Mouse (Mus musculus) hindbrain, postnatal 0 days (tissue): ENCODE data around the gene Gpr37. TPM values are rescaled to one million over a fixed set of nuclear protein-coding genes. Genes with fewer than 3 reads are reported as not detected.

Experiments used
- ATAC-seq: fragments of 200-750 bp; cut with Nextera tagmentation; 2 replicates; pipeline ENCODE4 v1.8.0; 2017; ENCODE audit warnings: mild to moderate bottlenecking, moderate TSS enrichment, moderate library complexity
- DNase-seq: peaks from one replicate; pipeline ENCODE4 v3.0.0-alpha.2; 2015; ENCODE audit warnings: low spot score
- H3K27ac ChIP-seq: fragments of 300-500 bp; sonication (generic); 2 replicates; pipeline ENCODE4 v1.5.1; 2014; ENCODE audit warnings: mild to moderate bottlenecking
- H3K27me3 ChIP-seq: fragments of 300-500 bp; sonication (generic); 2 replicates; pipeline ENCODE4 v1.6.1; 2014; ENCODE audit warnings: low read length, mixed read lengths; ENCODE audit not compliant: insufficient read depth
- H3K36me3 ChIP-seq: fragments of 300-500 bp; sonication (generic); 2 replicates; pipeline ENCODE4 v1.6.1; 2014; ENCODE audit warnings: low read length, mixed read lengths; ENCODE audit not compliant: insufficient read depth
- H3K4me1 ChIP-seq: fragments of 300-500 bp; sonication (generic); 2 replicates; pipeline ENCODE4 v1.6.1; 2014; ENCODE audit warnings: antibody characterized with exemption, low read length, mixed read lengths; ENCODE audit not compliant: insufficient read depth
- H3K4me2 ChIP-seq: fragments of 300-500 bp; sonication (generic); 2 replicates; pipeline ENCODE4 v1.6.1; 2014; ENCODE audit warnings: low read depth, mild to moderate bottlenecking, low read length, moderate library complexity, mixed read lengths
- H3K4me3 ChIP-seq: fragments of 300-500 bp; sonication (generic); 2 replicates; pipeline ENCODE4 v1.5.1; 2014; ENCODE audit warnings: low read length
- H3K9ac ChIP-seq: fragments of 300-500 bp; sonication (generic); replicated peaks from 2 replicates; pipeline ENCODE4 v1.6.1; 2014; ENCODE audit warnings: mild to moderate bottlenecking, low read length, moderate library complexity, mixed read lengths
- H3K9me3 ChIP-seq: fragments of 300-500 bp; sonication (generic); 2 replicates; pipeline ENCODE4 v1.6.1; 2016; ENCODE audit warnings: low read length, mixed read lengths
- CTCF ChIP-seq: IDR thresholded peaks from 2 replicates; pipeline ENCODE4 v1.5.1; 2016; ENCODE audit warnings: antibody characterized with exemption, control low read depth, low read depth
- WGBS: fragments of 180-500 bp; shearing (Covaris S2); extraction: QIAGEN DNeasy Blood & Tissue Kit; methylation state at CpG from one replicate; pipeline ENCODE4 v1.1.7; 2014; 5-methylcytosine and 5-hydroxymethylcytosine counted together
- polyA plus RNA-seq: library from polyadenylated mRNA; unstranded; fragments of >200 nt; fragmentation: Nextera tagmentation; extraction: Ambion mirVana; gene quantifications from 2 replicates; pipeline ENCODE4 v1.2.1, GENCODE M21; 2015
- total RNA-seq: library from RNA; depleted of rRNA; stranded (reverse); fragments of >200 nt; gene quantifications from 2 replicates; pipeline ENCODE4 v1.2.3, GENCODE M21; 2014

Gene Gpr37
- total and polyA plus RNA-seq, 2 experiments from 2014 or later, result 6.9 to 8.5 TPM

DNA sequence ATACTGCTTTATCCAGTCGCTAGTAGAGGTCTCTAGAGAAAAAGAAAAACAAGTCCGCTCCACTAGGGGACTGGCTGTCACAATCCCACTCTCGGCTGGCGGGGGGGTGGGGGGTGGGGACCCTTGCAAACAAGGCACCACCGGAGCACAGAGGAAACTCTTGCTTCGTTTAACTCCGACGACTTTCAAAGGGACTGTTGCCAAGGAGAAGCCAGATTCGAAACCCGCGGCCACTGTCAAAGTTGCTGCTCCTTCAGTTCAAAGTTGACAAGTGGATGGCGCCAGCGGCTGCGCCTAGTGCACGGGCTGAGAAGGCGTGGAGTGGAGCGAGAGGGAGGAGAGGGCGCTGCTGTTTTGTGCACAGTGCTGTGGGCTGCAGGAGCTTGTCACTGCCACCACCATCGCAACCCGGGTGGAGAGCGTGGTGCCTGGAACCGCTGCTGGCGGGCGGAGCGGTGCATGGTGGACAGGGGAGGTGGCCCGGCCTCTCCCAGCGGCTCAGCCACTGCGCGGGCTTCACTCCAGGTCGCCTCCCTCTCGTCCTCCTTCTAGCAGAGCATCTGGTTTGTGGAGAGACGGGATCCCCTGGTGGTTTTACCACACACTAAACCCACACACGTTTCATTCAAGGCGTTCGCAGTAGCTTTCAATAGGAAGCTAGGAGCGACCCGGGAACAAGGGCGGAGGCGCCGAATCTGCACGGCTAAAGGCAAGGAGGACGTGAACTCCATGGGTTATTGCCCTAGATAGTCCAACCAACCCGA, 827 bp downstream of the Gpr37 start:
- Histone ChIP-seq H3K4me2 (peak overlapping the region; percentile 88), H3K4me1 (0 out of 2 replicates have a peak, but pooled peaks cover 9% of the 10 kb centered on the region), H3K9ac (peak overlapping the region; percentile 57), H3K27ac (peak overlapping the region; percentile 77), H3K27me3 (no peaks in the 10 kb centered on the region; the same call in 1 of the 2 replicates), H3K4me3 (peak overlapping the region; percentile 58), H3K9me3 (no peaks in the 10 kb centered on the region), H3K36me3 (no peaks in the 10 kb centered on the region)
- peak; percentile 51 for TF ChIP-seq CTCF
- DNase-seq (peak; percentile 73), ATAC-seq (peak; percentile 83)
- under 1% methylated on average over 43 of the region's 43 CpGs for WGBS

DNA sequence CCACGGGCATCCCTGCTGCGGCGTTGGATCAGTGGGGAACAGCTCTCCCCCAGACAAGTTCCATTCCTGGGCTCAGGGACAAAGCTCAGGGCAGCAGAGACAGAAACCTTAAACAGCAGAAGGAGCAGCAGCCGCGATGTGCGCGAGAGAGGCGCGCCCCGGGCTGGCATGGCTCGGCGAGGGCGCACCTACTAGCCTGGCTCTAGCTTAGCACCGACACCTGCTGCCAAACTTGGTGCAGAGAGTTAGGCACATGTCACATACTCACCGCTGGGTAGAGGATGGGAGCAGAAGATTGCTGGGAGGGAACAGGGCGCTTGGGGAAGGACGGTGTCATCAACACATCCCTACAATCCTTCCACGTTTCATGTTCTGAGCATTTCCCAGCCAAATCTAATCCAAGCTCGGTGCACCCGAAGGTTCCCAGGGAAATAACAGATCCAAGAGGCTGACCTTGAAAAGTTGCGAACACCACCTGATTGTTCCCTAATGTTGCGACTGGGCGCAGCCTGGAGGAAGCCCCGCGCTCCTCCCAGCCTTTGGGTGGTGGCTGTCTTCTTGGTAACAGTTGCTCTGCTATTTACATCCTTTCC, 1.5 kb downstream of the Gpr37 start:
- Histone ChIP-seq H3K27me3 (no peaks in the 10 kb centered on the region; the same call in 1 of the 2 replicates), H3K4me2 (peak overlapping the region; percentile 88), H3K9me3 (no peaks in the 10 kb centered on the region), H3K9ac (peak overlapping the region; percentile 57), H3K27ac (no peak overlapping the region), H3K36me3 (no peaks in the 10 kb centered on the region), H3K4me3 (peak overlapping the region; percentile 58), H3K4me1 (0 out of 2 replicates have a peak, but pooled peaks cover 9% of the 10 kb centered on the region)
- ATAC-seq, result peak; percentile 33
- no peak for TF ChIP-seq CTCF
- peak; percentile 24 for DNase-seq
- WGBS, result under 1% methylated on average over 25 of the region's 25 CpGs

DNA sequence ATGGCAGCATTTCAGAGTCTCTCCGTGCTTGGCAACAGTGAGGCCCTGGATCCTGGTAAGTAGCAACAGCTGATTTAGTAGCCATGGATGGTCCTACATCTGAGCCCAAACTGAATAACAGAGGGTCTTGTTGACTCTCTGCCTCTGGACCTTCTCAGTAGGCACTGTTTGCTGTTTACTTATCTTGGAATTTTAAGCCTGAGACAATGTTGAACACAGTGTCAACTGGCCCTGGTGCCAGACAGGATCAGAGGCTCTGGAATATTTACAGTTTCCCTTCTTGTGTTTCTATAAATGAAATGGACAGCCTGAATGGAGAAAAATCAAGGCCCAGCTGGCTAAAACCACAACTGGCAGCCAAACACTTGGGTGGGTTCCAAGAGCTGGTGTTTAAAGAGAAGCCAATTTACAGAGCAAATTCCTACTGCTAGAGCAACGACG, 3.7 kb downstream of the Gpr37 start:
- ATAC-seq, result peak; percentile 61
- Histone ChIP-seq H3K27me3 (no peaks in the 10 kb centered on the region; the same call in 1 of the 2 replicates), H3K27ac (0 out of 2 replicates have a peak overlapping the region, but pooled peaks have one; percentile 37), H3K9ac (no peak overlapping the region), H3K4me1 (0 out of 2 replicates have a peak, but pooled peaks cover 9% of the 10 kb centered on the region), H3K36me3 (no peaks in the 10 kb centered on the region), H3K9me3 (no peaks in the 10 kb centered on the region), H3K4me2 (peak overlapping the region; percentile 88), H3K4me3 (peak overlapping the region; percentile 13; the same call in 1 of the 2 replicates)
- DNase-seq, result peak; percentile 79
- WGBS, result 23% methylated on average over 3 of the region's 3 CpGs
- TF ChIP-seq CTCF, result no peak

DNA sequence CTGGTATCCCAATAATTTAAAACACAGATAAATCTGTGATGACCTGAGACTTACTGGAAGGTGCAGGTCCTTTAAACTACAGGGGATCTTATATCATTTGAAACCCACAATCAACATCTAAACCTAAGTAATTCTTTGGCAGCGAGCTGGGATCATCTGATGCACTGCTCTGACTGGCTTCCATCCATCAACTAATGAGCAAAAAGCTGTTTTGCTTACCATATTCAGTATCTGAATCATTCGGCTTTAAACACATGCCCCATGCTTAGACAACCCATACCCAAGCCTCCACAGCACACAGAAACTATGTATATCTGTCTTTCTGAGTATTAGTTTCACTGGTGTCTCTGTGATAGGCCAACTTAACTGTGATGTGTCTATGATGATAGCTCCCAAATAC, 6.1 kb downstream of the Gpr37 start:
- DNase-seq, result no peak
- TF ChIP-seq CTCF, result no peak

DNA sequence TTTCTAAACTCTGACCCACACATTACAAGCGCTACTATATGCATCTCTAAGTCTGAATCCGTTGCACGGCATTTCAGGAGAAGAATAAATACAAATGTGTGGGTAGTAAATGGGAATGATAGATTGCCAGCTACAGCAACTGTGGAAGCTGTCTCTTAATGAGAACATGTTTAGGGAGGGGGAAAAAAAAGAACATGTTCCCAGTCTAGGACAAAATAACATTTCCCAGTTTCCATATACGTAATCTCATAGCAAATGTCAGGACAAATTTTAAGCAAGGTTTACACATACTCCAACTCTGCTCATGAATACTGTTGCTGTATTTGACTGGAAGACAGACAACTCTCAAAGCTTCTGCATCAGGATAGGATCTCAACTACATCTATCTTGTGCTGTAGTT, 15.4 kb downstream of the Gpr37 start:
- TF ChIP-seq CTCF, result no peak
- no peak overlapping the region for H3K27ac ChIP-seq

More for the DNA sequence above, 6.1 kb downstream of the Gpr37 start:
- no peak for ATAC-seq
- Histone ChIP-seq H3K27ac (no peak overlapping the region), H3K36me3 (no peaks in the 10 kb centered on the region), H3K27me3 (no peaks in the 10 kb centered on the region; the same call in 1 of the 2 replicates), H3K4me2 (no peak overlapping the region), H3K4me3 (no peak overlapping the region), H3K9ac (no peak overlapping the region), H3K4me1 (0 out of 2 replicates have a peak, but pooled peaks cover 9% of the 10 kb centered on the region), H3K9me3 (no peaks in the 10 kb centered on the region)
- WGBS, result 81% methylated on average over 2 of the region's 2 CpGs

DNA sequence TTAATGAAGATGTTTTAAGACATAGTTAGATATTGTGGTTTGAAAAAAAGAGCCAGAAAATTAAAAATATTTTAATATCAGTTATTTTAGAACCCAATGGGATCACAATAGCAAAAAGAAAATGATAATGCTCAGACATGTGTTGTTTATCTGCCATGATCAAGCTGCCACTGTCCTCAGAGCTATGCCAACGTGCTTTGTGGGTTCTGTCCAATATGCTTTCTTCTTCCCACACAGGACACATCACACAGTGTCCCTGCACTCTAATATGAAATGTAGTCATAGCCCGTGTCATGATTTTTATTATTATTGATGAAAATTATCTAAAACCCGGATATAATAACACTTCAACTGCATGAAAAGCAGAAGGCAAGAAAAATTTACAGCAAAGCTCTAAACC, 16.7 kb downstream of the Gpr37 start:
- Histone ChIP-seq H3K4me2 (no peak overlapping the region), H3K27me3 (no peaks in the 10 kb centered on the region), H3K4me1 (no peaks in the 10 kb centered on the region), H3K36me3 (no peaks in the 10 kb centered on the region), H3K9me3 (no peaks in the 10 kb centered on the region), H3K4me3 (no peak overlapping the region), H3K9ac (no peak overlapping the region), H3K27ac (no peak overlapping the region)
- DNase-seq (no peak), ATAC-seq (no peak)
- no peak for TF ChIP-seq CTCF
- WGBS, result 75% methylated on average over 3 of the region's 3 CpGs

More for the DNA sequence above, 15.4 kb downstream of the Gpr37 start:
- no peak overlapping the region for H3K4me2 ChIP-seq
- H3K9me3 ChIP-seq, result no peaks in the 10 kb centered on the region
- H3K4me1 ChIP-seq, result no peaks in the 10 kb centered on the region
- no peak overlapping the region for H3K9ac ChIP-seq
- no peak for DNase-seq
- no peaks in the 10 kb centered on the region for H3K36me3 ChIP-seq
- no peak for ATAC-seq
- no peak overlapping the region for H3K4me3 ChIP-seq
- no peaks in the 10 kb centered on the region for H3K27me3 ChIP-seq
- WGBS, result 92% methylated on average over 4 of the region's 4 CpGs
